Mouse (Mus musculus): ENCODE results near the gene Btk.

- TF ChIP-seq POLR2A (IDR thresholded peaks at IDR 0.05; ENCODE audit: control insufficient read depth, low read depth, low read length) (no peak), CTCF (IDR thresholded peaks at IDR 0.05; ENCODE audit: control insufficient read depth, insufficient read depth, insufficient replicate concordance, low read depth, low read length) (no peak)
These were observed 5.6 kb upstream of the Btk start for GRCm38 (mm10) chrX:134588997-134589396.

Data from testis, adult 2 months (tissue).